Mouse (Mus musculus) midbrain, embryonic 12.5 days (tissue): ENCODE data around the gene Sh3bp2. TPM values are rescaled to one million over a fixed set of nuclear protein-coding genes. Genes with fewer than 3 reads are reported as not detected.
"Not testable (repeated sequence)": the region's sequence is repeated elsewhere in the genome, so short reads cannot be mapped to it uniquely, and the experiment has no call there.

ENCODE experiments used
- ATAC-seq: fragments of 200-750 bp; cut with Nextera tagmentation; 2 replicates; pipeline ENCODE4 v1.8.0; 2017; ENCODE audit warnings: low read depth, moderate TSS enrichment, moderate library complexity; ENCODE audit not compliant: low FRiP score
- H3K27ac ChIP-seq: fragments of 300-500 bp; sonication (generic); replicated peaks from 2 replicates; pipeline ENCODE4 v1.5.1; 2016; ENCODE audit warnings: mild to moderate bottlenecking
- H3K27me3 ChIP-seq: fragments of 300-500 bp; sonication (generic); 2 replicates; pipeline ENCODE4 v1.6.1; 2016; ENCODE audit warnings: mild to moderate bottlenecking
- H3K36me3 ChIP-seq: fragments of 300-500 bp; sonication (generic); 2 replicates; pipeline ENCODE4 v1.6.1; 2016
- H3K4me1 ChIP-seq: fragments of 300-500 bp; sonication (generic); 2 replicates; pipeline ENCODE4 v1.6.1; 2016
- H3K4me2 ChIP-seq: fragments of 300-500 bp; sonication (generic); replicated peaks from 2 replicates; pipeline ENCODE4 v1.6.1; 2016; ENCODE audit warnings: mild to moderate bottlenecking, moderate library complexity
- H3K4me3 ChIP-seq: fragments of 300-500 bp; sonication (generic); 2 replicates; pipeline ENCODE4 v1.5.1; 2016; ENCODE audit warnings: mild to moderate bottlenecking
- H3K9ac ChIP-seq: fragments of 300-500 bp; sonication (generic); replicated peaks from 2 replicates; pipeline ENCODE4 v1.6.1; 2016; ENCODE audit warnings: mild to moderate bottlenecking, moderate library complexity
- H3K9me3 ChIP-seq: fragments of 300-500 bp; sonication (generic); 2 replicates; pipeline ENCODE4 v1.6.1; 2016; ENCODE audit warnings: mild to moderate bottlenecking
- WGBS: fragments of 180-500 bp; shearing (Covaris S2); methylation state at CpG from one replicate; pipeline ENCODE4 v1.1.7; 2016; 5-methylcytosine and 5-hydroxymethylcytosine counted together
- polyA plus RNA-seq: library from polyadenylated mRNA; unstranded; fragments of >200 nt; fragmentation: Nextera tagmentation; extraction: Ambion mirVana; gene quantifications from 2 replicates; pipeline ENCODE4 v1.2.1, GENCODE M21; 2016

Sh3bp2 gene
- polyA plus RNA-seq, 1 experiment from 2014 or later, result 13.5 TPM

DNA sequence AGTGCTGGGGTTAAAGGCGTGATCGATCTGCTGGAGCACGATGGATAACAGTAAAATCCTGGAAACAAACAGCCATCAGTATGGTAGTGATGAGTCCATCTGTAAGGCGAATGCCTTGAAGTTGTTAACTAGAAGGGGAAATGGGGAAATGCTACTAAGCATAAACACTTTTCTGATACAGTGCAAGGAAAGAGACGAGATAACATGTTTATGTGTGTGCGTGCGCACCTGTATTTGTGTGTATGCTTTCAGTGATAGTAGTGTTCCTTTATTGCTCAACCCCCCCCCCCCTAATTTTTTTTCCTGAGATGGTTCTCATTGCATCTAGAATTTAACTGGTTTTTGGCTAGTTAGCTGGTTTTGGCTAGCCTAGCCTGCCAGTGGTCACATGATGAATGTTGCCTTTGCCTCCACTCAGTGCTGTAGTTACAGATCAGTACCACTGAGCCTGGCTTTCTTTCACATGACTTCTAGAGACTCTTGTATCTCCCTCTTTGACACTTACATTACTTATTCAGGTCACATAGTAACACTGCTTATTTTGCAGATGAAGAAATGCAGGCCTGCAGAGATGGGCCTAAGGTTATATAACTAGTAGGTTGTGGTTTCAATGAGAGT lies 52.5 kb downstream of the Sh3bp2 start:
- H3K4me1 ChIP-seq, result peaks cover 13% of the 10 kb centered on the region
- no peaks in the 10 kb centered on the region for H3K9me3 ChIP-seq
- no peak overlapping the region for H3K4me2 ChIP-seq
- no peaks in the 10 kb centered on the region for H3K27me3 ChIP-seq
- no peak overlapping the region for H3K27ac ChIP-seq
- H3K4me3 ChIP-seq, result no peak overlapping the region
- ATAC-seq, result no peak
- 96% methylated on average over 7 of the region's 7 CpGs for WGBS
- H3K9ac ChIP-seq, result no peak overlapping the region
- no peaks in the 10 kb centered on the region for H3K36me3 ChIP-seq

DNA sequence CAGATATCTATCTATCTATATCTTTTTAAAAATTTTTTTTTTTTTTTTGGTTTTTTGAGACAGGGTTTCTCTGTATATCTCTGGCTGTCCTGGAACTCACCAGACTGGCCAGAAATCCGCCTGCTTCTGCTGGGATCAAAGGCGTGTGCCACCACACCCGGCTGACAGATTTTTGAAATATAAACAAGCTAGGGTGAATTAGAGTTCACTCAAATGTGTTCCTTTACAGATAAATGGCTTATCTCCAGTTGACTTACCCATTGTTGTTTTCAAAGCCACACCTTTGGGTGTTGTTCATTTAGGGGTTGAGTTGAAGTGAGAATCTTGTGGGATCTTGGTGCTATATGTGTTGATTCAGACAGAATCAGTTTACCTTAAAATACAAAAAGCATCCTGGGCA lies 53.7 kb downstream of the Sh3bp2 start:
- Histone ChIP-seq H3K4me3 (no peak overlapping the region), H3K4me1 (peaks cover 12% of the 10 kb centered on the region), H3K9me3 (no peaks in the 10 kb centered on the region), H3K36me3 (no peaks in the 10 kb centered on the region), H3K27ac (no peak overlapping the region), H3K9ac (no peak overlapping the region), H3K4me2 (no peak overlapping the region), H3K27me3 (no peaks in the 10 kb centered on the region)
- ATAC-seq, result no peak
- WGBS, result 92% methylated on average over 3 of the region's 3 CpGs

DNA sequence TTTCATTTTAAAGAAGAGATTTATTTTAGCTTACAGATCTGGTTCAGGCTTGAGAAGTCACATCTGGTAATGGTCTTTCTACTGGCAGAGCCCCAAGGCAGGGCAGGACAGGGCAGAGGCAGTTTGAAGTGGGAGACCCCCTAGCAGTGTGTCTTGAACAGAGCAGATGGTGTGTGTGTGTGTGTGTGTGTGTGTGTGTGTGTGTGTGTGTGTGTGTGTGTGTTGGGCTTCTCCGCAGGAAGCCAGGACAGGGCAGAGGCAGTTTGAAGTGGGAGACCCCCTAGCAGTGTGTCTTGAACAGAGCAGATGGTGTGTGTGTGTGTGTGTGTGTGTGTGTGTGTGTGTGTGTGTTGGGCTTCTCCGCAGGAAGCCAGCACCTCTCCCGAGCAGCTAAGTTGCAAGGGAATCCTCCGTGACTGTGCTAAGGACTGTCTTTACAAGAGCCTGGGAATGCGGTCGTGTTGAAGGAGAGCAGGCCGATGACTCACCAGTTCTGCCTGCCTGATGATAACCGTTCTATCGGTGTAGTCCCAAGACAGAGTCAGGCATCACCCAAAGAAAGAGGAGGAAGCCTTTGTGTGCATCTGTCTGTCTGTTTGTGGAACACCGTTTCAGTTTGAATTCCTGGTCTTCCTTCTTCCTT lies 56.2 kb downstream of the Sh3bp2 start:
- 62% methylated on average over 10 of the region's 10 CpGs for whole genome bisulfite sequencing
- H3K4me3 ChIP-seq, H3K27me3 ChIP-seq, H3K9me3 ChIP-seq, H3K4me2 ChIP-seq, H3K4me1 ChIP-seq, H3K36me3 ChIP-seq, H3K9ac ChIP-seq: not testable (repeated sequence)
- peak overlapping the region; percentile 46 for H3K27ac ChIP-seq
- ATAC-seq, result peak; percentile 62; the same call in 1 of the 2 replicates

DNA sequence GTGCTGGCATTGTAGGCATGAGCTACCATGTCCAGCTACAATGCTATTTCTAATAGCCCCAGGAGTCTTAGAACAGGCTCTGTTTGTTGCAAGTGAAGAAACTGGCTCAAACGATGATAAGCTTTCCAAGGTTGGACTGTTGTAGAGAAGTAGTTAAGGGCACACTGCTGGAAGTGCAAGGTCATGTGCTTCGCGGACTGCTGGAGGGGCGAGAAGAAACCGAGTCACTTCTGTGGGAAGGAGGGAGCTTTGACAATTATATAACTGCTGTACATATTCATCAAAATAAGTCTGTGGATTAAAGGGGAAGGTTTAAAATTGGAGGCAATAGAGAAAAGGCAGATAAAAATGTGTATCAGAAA lies 56.7 kb downstream of the Sh3bp2 start:
- H3K27me3 ChIP-seq, result no peaks in the 10 kb centered on the region
- ATAC-seq, result no peak
- no peak overlapping the region for H3K9ac ChIP-seq
- no peak overlapping the region for H3K4me2 ChIP-seq
- peaks cover 8% of the 10 kb centered on the region; the same call in 1 of the 2 replicates for H3K4me1 ChIP-seq
- H3K9me3 ChIP-seq, result no peaks in the 10 kb centered on the region
- H3K36me3 ChIP-seq, result no peaks in the 10 kb centered on the region
- peak overlapping the region; percentile 46 for H3K27ac ChIP-seq
- H3K4me3 ChIP-seq, result no peak overlapping the region
- WGBS, result 85% methylated on average over 5 of the region's 5 CpGs

DNA sequence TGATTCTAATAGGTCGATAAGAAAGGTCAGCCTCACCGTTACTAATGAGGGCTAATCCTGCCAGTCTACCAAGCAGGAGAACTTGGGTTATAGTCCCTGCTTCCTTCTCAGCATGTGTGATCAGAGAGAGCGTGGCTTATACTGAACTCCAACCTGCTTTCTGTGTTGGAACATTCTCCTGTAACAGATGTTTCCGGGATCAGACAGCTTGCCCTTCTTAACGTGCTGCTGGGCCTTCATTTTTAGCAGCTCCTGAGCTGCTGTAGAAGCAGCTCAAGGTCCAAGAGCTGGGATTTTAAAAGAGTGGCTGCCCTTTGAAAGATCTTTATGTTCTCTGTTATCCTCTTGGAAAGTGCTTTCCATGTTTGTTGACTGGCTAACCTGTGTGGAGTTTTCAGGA lies 59.6 kb downstream of the Sh3bp2 start:
- Histone ChIP-seq H3K36me3 (no peaks in the 10 kb centered on the region), H3K4me3 (no peak overlapping the region), H3K9me3 (no peaks in the 10 kb centered on the region), H3K4me1 (peaks cover 20% of the 10 kb centered on the region), H3K27ac (no peak overlapping the region), H3K27me3 (no peaks in the 10 kb centered on the region), H3K4me2 (no peak overlapping the region), H3K9ac (no peak overlapping the region)
- WGBS, result 61% methylated on average over 5 of the region's 5 CpGs
- no peak for ATAC-seq

DNA sequence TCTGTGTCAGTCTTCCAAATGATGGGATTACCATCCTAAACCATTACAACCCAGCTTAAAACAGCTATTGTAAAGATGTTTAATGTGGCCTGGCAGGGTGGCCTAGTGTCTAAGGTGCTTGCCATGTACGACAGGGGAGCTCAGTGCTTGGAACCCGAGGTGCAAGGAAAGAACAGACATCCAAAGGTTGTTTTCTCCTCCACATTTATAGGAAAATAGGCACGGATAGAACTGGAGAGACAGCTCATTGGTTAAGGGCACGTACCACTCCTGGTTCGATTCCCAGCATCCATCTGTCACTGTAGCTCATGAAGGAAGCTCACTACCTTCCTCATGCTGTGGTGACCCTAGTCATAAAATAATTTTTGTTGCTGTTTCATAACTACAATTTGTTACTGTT lies 62.2 kb downstream of the Sh3bp2 start:
- no peak overlapping the region for H3K4me3 ChIP-seq
- H3K36me3 ChIP-seq, result no peaks in the 10 kb centered on the region
- H3K9ac ChIP-seq, result no peak overlapping the region
- no peaks in the 10 kb centered on the region for H3K27me3 ChIP-seq
- no peak overlapping the region for H3K4me2 ChIP-seq
- H3K9me3 ChIP-seq, result no peaks in the 10 kb centered on the region
- peaks cover 31% of the 10 kb centered on the region for H3K4me1 ChIP-seq
- ATAC-seq, result no peak
- H3K27ac ChIP-seq, result no peak overlapping the region
- 68% methylated on average over 5 of the region's 5 CpGs for WGBS

DNA sequence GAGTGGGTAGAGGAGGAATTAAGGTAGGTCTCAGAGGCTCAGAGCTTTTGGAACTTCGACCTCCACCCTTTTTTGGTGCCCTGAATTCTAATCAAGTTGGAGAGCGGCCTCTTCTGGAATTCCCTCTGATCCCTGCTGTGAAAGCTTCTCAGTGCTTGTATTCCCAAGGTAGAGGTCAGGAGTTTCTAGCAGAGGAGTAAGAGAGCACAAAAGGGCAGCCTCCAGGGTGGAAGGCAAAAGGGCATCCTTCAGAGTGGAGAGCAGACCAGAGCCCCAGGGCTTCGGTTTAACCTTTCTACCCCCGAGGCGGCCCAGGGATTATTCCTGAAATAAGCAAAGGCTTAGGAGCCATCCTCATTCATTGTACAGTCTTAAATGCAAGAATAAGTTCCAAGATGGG lies 64.4 kb downstream of the Sh3bp2 start:
- no peak overlapping the region for H3K4me2 ChIP-seq
- ATAC-seq, result no peak
- no peak overlapping the region for H3K4me3 ChIP-seq
- H3K36me3 ChIP-seq, result 0 out of 2 replicates have a peak, but pooled peaks cover 6% of the 10 kb centered on the region
- 0 out of 2 replicates have a peak overlapping the region, but pooled peaks have one; percentile 54 for H3K27ac ChIP-seq
- no peak overlapping the region for H3K9ac ChIP-seq
- WGBS, result 10% methylated on average over 5 of the region's 5 CpGs
- no peaks in the 10 kb centered on the region for H3K27me3 ChIP-seq
- no peaks in the 10 kb centered on the region for H3K9me3 ChIP-seq
- peaks cover 31% of the 10 kb centered on the region for H3K4me1 ChIP-seq

DNA sequence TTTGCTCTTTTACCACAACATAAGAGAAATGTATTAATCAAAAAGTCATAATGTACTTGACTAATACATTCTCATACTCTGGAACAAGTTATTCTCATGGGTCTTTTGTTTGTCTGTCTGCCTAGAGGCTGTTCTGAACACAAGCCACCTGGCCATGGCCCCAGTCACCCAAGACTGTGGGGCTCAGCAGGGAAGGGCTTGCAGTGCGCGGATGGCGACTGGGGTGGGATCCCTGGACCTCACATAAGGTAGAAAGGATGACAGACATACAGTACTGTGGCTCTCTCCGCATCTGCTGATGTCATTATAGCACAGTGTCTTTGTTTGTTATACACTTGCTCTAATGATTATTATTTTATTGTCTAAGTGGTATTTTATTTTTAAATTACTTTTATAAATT lies 65.1 kb downstream of the Sh3bp2 start:
- Histone ChIP-seq H3K4me3 (no peak overlapping the region), H3K36me3 (0 out of 2 replicates have a peak, but pooled peaks cover 6% of the 10 kb centered on the region), H3K27me3 (no peaks in the 10 kb centered on the region), H3K4me2 (no peak overlapping the region), H3K9ac (no peak overlapping the region), H3K27ac (no peak overlapping the region), H3K9me3 (no peaks in the 10 kb centered on the region), H3K4me1 (peaks cover 31% of the 10 kb centered on the region)
- ATAC-seq, result no peak
- 20% methylated on average over 4 of the region's 4 CpGs for WGBS

DNA sequence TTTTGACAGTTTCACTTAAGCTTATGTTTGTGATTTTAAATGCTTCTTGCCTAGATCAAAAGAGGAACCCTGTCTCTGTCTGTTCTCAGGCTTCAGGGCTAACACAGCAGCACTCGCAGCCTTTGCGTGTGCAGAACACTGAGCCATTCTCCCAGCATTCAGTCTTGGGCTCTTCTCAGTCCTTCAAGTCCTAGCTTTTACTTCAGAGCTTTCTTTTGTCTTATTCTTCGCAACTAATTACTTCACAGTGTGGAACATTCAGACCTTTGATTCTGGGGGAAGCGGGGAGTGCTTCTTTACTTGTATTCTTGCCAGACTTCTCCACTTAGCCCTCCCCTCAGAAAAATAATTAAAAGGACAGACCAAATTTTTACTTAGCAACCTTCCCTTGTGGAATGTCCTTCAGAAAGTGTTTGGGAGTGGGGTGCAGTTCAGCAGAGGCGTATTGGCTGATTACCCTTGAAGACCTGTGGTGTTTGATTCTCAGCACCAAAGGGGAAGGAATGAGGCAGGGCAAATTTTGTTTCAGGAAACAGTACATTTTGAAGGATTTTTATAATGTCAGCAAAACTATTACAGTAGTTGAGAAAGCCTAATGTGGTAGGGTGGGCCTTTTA lies 65.9 kb downstream of the Sh3bp2 start:
- ATAC-seq, result no peak
- no peak overlapping the region; the same call in 1 of the 2 replicates for H3K27ac ChIP-seq
- 18% methylated on average over 5 of the region's 5 CpGs for WGBS

DNA sequence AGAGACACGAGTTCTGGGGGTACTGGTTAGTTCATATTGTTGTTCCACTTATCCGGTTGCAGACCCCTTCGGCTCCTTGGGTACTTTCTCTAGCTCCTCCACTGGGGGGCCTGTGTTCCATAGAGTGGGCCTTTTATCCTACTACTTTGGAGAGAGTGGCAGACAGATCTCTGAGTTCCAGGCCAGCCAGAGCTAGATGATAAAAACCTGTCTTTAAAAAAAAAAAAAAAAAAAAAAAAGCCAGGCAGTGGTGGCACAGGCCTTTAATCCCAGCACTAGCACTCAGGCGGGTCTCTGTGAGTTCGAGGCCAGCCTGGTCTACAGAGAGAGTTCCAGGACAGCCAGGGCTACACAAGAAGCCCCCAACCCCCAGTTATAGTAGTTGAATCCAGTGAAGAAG lies 66.6 kb downstream of the Sh3bp2 start:
- not testable (repeated sequence) for H3K36me3 ChIP-seq, H3K4me2 ChIP-seq, H3K9ac ChIP-seq, H3K4me3 ChIP-seq, H3K27me3 ChIP-seq, H3K9me3 ChIP-seq, H3K27ac ChIP-seq, ATAC-seq
- WGBS, result 64% methylated on average over 5 of the region's 5 CpGs
- H3K4me1 ChIP-seq, result peaks cover 24% of the 10 kb centered on the region

More for the DNA sequence above, 65.9 kb downstream of the Sh3bp2 start:
- Histone ChIP-seq H3K9me3 (no peaks in the 10 kb centered on the region), H3K27me3 (no peaks in the 10 kb centered on the region), H3K4me3 (no peak overlapping the region), H3K4me2 (no peak overlapping the region), H3K4me1 (peaks cover 28% of the 10 kb centered on the region), H3K36me3 (0 out of 2 replicates have a peak, but pooled peaks cover 6% of the 10 kb centered on the region), H3K9ac (no peak overlapping the region)

DNA sequence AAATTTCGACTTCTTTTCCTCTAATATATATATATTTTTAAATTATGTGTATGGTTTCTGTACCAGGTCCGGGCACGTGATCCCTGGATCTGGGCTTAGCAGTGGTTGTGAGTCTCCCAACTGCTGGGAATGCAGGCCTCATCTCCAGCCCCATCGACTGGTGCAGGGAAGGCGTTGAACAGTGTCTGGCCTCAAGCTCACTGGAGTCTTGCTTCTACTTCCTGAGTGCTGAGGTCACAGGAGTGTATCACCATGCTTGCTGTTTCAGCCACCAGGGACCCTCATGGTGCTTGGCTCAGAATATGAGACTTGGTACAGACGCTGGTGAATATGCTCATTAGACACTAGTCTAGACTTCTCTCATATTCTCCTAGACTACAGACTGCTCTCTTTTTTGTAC lies 67.0 kb downstream of the Sh3bp2 start:
- Histone ChIP-seq H3K4me1 (peaks cover 20% of the 10 kb centered on the region), H3K9me3 (no peaks in the 10 kb centered on the region), H3K36me3 (0 out of 2 replicates have a peak, but pooled peaks cover 7% of the 10 kb centered on the region), H3K4me3 (no peak overlapping the region), H3K27ac (no peak overlapping the region), H3K4me2 (no peak overlapping the region), H3K9ac (no peak overlapping the region), H3K27me3 (no peaks in the 10 kb centered on the region)
- ATAC-seq, result no peak
- 90% methylated on average over 6 of the region's 6 CpGs for WGBS

DNA sequence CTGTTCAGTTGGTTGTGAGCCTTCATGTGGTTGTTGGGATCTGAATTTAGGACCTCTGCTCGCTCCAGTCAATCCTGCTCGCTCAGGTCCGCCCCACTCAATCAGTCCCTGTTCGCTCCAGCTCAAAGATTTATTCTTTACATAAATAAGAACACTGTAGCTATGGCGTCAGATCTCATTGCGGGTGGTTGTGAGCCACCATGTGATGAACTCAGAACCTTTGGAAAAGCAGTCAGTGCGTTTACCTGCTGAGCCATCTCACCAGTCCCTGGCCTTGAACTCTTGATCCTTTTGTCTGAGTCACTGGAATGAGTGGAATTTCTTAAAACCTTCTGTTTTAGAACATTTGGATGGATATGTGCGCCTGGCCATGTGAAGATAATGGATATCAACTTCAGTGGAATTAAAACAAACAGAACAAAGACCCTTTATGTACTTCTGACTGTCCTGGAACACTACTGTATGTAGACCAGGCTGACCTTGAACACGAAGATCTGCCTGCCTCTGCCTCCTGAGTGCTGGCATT lies 67.6 kb downstream of the Sh3bp2 start:
- peaks cover 20% of the 10 kb centered on the region for H3K4me1 ChIP-seq
- no peaks in the 10 kb centered on the region for H3K27me3 ChIP-seq
- no peak for ATAC-seq
- H3K27ac ChIP-seq, result no peak overlapping the region
- H3K9me3 ChIP-seq, result no peaks in the 10 kb centered on the region
- WGBS, result 96% methylated on average over 9 of the region's 9 CpGs
- H3K36me3 ChIP-seq, result peaks cover 13% of the 10 kb centered on the region
- no peak overlapping the region for H3K9ac ChIP-seq
- H3K4me2 ChIP-seq, result no peak overlapping the region
- H3K4me3 ChIP-seq, result no peak overlapping the region
